Mouse (Mus musculus) natural killer cell, adult 2 months (primary cell): ENCODE data around the gene Cx3cl1.

ENCODE experiments used
- DNase-seq, 2 experiments: peaks; one replicate each; pipeline ENCODE4 v3.0.0; 2022; ENCODE audit warnings: low spot score in 2 of 2

The Cx3cl1 gene

DNA sequence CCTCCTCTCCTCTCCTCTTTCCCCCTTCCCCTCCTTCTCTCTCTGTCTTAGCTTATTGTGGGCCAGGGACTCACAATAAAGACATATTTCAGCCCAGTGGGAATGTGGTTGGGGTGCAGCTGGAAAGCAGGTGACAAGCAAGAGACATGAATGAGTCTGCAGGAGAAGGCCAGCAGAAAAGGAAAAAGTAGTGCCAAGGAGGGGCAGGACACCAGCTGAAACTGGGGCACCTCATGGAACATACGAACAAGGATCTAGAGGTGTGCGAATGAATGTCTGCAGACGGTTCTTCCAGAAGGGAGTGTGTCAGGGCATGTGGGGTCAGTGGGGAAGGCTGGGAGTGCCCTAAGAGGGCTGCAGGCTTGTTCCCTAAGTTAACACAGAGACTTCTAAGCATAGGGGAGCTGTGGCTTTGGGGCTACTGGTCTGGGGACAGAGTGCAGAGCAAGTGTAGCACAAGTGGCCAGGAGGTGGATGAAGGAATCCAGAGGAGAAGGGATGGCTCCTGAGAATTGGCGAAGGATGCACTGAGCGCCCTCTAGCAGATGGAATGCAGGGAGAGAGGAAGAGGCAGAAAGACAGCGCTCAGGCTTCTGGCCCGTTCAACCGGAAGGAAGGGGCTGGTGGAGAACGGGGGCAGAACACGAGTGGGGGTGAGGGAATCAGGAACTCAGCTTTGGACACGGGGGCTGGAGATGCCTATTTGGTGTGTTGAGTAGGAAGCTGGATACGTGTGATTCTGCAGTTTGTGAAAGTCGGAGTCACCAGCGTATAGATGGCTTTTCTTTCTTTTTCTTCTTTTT lies 29.7 kb downstream of the Cx3cl1 start:
- no peak for DNase-seq

DNA sequence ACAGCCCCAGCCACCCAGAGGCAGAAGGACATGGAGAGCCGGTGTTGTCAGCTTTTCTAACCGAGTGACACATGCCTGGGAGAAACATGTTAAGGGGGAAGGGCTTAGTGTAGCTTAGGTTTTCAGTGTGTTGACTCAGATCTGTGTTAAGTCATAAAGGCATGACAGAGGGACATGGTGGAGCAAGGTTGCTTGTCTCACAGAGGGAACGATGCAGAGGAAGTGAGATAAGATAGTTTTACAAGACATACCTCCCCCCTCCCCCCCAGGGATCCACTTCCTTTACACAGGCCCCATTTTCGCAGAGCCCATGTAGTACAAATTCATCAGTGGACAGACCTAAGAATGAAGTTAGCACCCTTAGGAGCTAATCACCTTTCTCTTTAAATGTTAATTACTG lies 30.6 kb downstream of the Cx3cl1 start:
- DNase-seq = no peak

DNA sequence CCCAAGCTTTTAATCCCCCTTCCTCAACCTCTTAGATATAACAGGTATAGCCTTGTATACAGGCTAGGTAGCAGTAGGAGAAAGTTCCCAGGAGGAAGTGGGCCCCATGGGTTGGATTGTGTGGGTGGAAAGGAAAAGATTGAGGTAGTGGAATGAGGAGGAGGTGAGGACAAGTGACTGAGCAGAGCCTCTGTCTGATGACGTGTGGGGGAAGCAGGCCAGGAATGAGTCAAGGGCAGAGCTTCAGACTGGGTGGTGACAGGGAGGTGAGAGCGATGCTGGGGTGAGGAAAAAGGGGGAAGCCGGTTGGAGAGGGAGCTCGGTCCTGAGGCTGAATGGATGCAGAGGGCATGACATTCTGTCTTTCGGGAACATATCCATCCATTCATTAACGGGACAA lies 31.7 kb downstream of the Cx3cl1 start:
- DNase-seq = no peak

DNA sequence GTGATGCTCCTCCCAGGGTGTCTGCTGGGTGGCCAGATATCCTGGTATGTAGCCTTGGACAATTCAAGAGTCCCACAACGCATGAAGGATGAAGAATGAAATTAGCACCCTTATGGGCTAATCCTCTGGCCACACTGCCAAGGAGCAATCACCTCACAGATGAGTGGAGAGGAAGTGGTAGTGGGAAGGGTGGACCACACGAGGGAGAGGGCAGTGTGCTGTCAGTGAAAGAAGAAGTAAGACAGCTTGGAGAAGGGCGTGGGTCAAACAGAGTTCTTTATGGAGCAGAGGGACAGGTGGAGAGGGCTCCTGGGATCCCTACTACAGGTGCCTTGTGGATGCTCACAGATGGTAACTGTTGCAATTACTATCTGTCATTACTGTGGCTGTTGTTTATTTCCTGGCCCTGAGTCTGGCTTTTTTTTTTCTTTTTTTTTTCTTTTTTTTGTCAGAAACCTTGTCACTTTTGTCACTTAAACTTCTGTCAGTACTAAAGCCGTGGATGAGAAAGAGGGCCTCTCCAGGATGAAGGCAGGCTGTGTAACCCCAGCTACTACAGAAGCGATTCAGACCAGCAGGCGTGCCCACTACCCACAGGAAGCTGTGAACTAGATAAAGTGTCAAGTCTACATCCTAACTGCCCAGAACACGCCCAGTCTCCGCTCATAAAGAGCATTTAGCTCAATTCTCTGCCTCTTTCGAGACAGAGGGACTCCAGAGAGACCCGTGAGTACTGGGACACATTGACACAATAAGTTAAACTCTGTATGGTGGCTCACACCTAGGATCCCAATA lies 32.9 kb downstream of the Cx3cl1 start:
- DNase-seq = peak in 1 of 2 experiments; percentile 30

DNA sequence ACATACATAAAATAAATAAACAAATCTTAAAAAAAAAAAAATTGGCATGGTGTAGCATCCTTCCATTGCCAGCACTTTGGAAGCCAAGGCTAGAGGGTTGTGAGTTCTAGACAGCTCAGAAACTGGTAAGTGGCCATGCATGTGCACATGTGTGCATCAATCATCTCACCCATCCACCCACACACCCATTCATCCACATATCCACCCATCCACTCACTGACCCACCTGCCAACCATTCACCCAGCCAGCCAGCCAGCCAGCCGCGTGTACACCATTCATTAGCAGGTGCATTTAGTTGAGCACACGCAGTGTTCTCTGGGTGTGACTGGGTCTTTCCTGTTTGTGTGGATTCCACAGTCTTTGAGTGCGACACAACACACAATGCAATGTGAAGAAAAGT lies 34.0 kb downstream of the Cx3cl1 start:
- no peak for DNase-seq

DNA sequence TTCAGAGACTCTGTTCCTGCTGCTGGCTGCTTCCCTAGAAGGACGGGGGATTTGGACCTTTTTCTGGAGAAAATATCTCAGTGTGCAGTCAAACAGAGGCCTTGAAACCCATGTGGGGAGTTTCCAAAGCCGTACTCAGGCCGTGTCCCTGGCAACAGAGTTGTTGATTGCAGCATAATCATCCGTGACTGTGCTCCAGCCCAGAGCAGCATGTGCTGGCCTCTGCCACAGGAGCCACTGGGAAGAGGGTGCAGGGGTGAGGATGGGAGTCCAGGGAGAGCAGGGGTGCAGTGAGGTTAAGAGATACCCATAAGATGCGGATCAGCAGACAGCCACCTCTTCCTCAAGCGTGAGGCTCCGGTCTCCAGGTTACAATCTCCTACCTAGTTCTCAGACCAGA lies 35.7 kb downstream of the Cx3cl1 start:
- DNase-seq = no peak

DNA sequence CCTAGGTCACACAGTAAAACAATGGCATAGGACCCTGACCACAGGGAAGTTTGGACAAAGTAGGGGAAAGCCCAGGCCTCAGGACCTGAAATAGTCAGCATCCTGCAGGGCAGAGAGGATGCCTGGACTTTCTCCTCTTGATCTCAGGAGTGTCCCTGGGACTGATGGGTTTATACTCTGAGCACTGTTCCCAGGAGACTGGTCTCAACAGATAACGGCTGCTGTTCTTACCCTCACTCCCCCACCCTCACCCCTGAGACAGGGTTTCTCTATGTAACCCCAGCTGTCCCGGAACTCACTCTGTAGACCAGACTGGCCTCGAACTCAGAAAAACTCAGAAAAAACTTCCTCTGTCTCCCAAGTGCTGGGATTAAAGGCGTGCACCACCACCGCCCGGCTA lies 36.6 kb downstream of the Cx3cl1 start:
- no peak for DNase-seq

DNA sequence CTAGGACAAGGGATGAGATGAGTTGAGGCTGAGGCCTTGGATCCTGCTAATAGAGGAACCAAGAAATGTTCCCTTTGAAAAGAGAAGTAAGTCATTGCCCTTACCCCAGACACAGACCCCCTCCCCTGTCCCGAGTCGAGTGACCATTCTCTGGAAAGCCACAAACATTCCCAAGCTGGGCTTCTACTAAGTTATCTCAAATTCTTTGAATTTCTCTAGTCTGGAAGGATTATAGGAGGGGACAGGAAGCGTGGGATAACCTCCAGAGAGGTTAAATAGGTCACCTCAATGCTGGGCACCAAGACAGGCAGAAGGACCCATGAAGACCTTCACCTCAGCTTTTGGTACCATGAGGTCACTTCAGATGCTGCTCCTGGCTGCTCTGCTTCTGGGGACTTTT lies 38.3 kb downstream of the Cx3cl1 start, which contains the start of gene Ccl17:
Ccl17 (plus strand) TSS at position 301 of the 400 bp plus-strand sequence.
- DNase-seq = no peak

DNA sequence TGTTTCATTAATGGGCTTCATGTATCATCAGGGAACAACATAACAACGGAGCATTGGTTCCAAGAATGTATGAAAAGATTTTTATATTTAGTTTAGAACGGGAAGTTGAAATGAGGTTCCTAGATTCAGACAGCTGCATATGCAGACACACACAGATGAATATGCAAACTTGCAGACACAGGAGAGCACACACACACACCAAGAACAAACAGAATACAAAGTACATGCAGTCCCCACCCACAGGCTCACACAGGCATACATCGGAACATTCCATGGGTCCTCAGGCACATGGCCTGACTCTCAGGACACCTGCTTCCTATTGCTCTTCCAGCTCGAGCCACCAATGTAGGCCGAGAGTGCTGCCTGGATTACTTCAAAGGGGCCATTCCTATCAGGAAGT lies 39.0 kb downstream of the Cx3cl1 start:
- no peak for DNase-seq

DNA sequence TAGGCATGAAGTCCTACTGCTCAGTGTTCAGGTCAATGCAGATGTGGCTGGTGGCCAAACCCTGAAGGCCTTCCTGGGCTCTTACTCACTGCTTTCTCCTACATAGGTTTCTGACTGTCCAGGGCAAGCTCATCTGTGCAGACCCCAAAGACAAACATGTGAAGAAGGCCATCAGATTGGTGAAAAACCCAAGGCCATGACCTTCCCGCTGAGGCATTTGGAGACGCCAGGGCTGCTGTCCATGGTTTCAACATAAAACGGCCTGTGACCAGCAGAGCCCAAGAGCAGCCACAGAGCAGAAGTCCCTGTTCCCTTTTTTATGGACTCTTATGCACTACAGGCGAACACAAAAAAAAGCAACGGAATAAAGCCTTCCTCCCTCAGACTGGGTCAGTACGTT lies 39.8 kb downstream of the Cx3cl1 start:
- no peak for DNase-seq

DNA sequence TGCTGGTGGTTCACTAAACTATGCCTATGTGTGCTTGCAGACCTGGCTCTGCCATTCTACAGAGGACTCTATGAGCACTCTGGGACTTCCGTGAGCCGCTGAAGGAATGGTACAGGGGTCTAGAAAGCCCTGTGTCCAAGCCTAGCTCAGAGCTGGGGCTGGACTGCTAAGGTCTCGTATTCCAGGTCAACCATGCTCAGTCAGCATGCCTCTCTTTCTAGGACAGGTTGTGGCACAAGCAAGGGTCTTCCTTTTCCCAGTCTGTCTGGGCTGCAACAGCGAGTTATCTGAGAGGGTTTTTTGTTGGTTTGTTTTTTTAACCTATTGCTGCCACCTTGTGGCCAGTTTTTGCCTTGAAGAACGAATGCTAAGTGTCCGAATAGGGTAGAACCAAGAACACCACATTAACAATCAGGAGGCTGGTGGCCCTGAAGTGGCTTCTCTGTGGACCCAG lies 40.9 kb downstream of the Cx3cl1 start:
- DNase-seq = peak; percentile 74 to 82

DNA sequence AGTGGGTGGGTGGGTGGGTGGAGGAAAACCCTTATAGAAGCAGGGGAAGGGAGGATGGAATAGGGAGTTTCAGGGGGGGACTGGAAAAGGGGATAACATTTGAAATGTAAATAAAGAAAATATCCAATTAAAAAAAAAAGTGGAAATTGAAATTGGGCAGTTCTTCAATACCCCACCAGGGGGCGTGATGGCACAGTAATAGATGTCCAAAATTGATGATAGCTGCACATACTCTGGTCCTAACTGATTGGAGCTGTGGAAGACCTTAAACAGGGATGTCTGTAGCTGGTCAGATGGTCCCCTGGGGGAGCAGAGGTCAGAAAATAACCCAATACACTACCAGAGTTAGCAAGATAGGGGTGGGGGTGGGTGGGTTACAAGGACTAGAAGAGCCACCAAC lies 42.7 kb downstream of the Cx3cl1 start:
- peak; percentile 31 to 48 for DNase-seq

DNA sequence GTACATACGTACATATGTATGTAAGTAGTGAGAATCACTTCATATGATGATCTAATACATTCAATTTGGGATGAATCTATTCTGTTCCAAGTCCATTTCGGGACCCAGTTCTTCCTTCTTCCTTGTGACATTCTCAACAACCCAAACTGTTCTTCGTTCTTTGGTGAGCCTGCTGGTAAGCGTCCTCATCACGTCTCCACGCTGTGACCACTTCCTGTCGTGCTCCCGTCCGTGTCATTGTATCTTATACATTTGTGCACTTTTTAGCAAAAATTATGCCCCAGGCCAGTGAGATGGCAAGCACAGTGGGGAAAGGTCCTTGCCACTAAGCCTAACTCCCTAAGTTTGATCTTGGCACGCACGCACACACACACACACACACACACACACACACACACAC lies 46.1 kb downstream of the Cx3cl1 start:
- no peak for DNase-seq

DNA sequence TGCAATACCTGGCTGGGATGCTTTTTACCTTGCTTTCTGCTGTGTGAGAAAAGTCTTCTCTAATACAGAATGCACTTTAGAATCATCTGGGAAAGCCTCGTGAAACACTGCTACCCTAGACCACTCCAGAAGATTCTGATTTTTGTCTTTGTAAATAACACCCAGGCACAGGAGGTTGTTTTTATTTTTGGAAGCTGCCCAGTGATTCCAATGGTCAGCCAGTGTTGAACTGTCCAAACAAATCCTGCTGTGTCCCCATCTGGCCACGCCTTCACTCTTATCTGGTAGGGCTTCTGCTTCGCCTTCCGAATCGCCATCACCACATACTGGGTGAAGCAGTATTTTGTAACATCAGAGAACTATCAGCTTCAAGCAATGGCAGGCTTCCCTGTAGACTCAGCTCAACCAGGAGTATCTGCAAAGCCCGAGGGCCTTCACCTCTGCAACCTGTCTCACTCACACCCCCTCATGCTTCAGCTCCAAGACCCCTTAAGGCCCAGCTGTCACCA lies 47.9 kb downstream of the Cx3cl1 start:
- DNase-seq = no peak

DNA sequence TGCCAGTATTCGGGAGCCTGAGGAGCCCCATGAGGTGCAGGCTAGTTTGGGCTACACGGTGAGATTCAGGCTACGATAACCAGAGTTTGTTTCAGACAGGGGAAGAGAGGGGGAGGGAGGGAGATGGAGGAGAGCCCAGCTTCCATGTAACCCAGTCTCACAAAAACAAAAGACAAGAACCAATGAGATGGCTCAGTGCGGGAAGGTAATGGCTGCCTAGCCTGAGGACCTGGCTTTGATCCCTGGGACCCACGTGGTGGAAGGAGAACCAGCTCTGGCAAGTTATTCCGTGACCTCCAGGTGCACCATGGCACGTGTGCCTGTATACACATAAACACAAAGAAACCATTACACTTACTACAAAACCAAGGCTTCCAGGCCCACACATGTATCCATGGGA lies 48.7 kb downstream of the Cx3cl1 start:
- DNase-seq = no peak

DNA sequence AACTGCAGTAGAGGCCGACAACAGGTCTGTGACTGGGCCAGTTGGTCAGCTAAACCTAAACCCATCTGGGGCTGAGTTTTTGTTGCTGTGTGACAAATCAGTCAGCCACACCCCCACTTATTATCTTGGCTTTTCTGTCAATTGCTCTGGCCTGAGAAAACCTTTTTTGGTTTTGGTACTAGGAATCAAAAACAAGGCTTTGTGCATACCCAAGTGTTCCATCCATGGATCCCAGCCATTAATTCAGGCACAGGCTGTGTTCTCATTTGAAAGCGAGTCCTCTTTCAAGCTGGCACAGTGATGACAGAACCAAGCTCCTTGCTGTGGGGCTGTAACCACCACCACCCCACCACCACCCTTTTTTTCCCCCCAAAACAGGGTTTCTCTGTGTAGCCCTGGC lies 49.6 kb downstream of the Cx3cl1 start:
- no peak for DNase-seq

DNA sequence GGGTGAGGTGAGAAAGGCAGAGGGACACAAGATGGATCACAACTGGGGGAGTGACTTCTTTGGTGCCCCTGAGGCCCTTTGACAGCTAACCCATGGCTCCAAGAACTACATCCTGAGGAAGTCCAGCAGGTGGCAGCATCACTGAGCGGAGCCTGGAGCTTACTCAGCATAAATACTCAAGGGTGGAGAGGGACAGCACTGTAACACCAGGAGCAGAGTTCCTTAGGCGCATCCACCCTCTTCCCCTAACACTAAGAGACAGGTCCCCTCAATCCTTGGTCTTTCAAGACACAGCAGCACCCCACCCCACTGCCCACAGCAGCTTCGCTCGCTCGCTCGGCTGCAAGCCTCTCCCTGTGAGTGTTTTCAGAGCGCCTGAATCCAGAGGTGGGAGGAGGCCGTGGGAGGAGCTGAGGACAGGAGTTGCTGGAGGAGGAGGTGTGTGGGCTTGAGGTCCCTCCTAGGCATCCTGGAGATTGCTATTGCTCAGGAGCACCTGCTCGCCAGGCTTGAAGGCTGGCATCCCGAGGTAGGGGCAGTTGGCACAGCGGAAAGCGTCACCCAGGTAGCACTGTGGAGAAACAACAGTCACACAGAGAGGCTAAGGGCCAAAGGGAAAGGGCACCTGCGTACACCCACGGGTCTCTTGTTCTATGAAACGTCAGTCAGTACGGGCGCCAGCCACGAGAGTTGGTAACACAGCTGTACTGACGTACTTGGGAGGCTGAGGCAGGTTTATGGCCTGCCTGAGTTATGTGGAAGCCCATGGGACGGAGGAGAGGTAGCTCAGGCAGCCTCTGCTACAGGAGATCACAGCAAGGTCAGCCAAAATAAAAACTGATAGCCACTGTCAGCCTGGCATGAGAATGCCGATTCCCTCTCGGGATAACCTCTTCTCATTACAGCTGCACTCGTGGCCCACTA lies 51.1 kb downstream of the Cx3cl1 start:
- peak in 1 of 2 experiments; percentile 30 for DNase-seq

DNA sequence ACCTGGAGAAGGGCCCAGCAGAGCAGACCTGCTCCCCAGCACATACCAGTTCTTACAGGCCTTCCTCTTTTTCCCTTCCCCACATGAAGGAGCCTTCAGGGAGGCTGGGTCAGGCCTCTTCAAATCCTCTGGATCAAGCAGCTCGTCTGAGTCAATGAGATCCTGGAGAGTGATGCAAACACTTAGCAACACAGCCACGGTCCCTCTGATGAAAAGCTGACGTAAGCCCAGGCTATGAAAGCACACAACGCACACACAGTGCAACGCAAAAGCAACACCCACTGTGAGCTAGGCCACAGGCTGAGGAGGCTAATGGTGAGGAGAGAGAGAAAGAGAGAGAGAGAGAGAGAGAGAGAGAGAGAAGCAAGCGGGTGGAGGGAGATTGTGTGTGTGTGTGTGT lies 53.4 kb downstream of the Cx3cl1 start:
- DNase-seq = no peak

DNA sequence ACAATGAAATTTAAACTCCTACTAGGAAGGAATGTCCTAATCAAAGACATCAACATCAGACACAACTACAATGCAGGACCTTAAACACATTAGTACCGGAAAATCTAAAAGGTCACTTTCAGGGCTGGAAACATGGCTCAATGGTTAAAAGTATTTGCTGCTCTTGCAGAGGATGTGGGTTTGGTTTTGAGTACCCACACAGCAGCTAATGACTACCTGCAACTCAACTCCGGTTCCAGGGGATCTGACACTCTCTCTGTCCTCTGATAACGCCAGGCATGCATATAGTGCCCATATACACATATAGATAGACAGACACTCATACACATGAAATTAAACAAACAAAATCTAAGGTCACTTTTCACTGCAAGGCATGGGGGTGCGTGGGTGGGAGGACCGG lies 54.4 kb downstream of the Cx3cl1 start:
- peak in 1 of 2 experiments; percentile 8 for DNase-seq

DNA sequence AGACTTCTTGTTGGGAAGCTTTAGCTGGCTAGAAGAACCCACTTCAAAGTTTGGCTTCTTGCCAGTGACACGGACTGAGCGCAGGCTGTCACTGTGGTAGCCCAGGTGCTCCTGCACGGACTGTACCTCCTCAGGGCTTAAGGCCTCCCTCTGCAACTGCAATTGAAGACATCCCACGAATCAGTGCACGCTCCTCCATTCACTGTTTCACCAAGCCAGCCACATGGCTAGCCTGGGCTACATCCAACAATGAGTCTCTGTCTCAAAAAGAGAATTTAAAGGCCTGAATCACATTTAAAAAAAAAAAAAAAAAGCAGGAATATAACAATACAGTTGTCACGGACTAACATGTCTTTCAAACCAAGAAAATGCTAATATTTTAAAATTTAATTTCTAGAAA lies 56.5 kb downstream of the Cx3cl1 start:
- DNase-seq = no peak
